Mouse (Mus musculus) embryo, embryonic 10.5 days (tissue): ENCODE data around the gene Pard6b.

Experiments used
- DNase-seq: peaks from one replicate; pipeline ENCODE4 v3.0.0-alpha.2; 2015; ENCODE audit warnings: low spot score

Pard6b gene

DNA sequence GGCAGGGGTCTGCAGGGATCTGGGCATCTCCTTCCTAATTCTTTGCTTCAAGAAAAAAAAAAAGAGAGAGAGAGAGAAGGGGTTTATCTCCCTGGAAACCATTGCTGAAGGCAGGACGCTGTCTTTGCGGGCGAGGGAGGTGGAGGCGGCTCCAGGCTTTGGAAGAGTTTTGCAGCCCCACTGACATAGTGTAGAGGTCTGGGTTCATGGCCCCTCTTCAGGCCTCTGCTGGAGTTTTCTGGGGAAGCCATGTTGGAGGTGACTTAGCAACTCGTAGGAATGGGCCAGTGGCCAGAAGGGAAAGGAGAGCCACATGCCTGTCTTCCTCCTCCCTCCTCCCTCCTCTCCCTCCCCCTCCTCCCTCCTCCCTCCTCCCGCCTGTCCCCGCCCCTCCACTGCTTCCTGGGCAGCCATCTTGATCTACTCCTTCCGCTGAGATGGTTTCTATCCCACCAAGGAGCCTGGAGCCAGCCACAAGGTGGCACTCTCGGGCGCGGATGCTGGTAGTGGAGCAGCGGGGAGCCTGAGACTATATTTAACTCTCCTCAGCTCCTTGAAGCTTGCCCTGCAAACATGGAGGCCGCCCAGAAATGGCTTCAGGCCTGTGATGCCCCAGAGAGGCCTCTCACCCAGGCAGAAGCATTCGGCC lies 47.5 kb downstream of the Pard6b start:
- peak; percentile 94 for DNase-seq

DNA sequence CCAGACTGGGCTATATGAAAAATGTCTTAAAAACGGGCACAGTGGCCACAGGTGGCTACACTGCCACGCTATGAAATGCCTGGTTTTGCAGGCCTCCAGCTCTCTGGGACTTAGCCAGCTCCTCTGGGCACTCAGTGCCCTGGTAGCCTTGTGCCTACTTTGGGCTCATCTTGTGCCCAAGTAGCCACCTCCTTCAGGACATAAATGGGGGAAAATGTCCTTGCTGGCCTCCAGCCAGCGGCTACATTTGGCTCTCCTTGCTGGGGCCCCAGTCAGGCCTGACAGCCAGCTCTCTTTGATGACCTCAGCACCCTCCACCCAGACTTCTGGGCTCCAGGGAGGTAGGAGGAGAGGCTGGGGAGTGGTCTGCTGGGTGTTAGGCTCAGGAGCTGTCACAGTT lies 49.2 kb downstream of the Pard6b start:
- DNase-seq = no peak

DNA sequence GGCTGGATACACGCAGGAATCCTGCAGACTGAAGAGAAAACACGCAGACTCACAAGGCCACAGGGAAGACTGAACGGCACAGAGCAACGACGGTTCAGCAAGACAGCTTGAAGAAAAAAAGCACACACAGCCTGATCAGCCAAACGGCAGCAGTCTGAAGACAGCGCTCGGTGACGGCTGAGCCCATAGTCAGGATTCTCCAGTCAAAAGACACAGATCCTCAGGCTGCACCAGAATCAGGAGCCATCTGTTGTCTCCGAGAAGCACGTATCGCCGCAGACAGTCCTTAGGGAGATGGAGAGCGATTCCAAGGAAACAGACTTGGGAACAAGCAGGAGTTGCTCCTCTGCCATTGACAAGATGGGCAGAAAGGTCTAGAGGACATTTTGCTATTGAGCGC lies 56.4 kb downstream of the Pard6b start:
- no peak for DNase-seq

DNA sequence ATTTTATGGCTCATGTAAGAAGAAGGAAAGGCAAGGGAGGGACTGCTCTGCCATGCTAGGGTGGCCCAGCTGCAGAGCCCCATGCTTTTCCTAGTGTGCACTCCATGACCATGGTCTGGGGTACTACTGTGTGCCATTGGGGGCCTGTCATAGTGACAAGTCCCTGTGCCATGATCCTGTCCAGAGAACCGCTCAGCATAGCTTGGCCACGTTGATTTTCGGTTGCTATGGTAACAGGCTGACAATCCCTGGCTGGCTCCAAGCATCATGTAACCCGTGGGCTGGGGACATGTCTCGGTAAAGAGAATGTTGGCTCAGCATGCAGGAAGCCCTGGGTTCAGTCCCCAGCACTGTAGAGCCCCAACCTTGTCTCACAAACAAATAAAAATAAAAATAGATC lies 63.0 kb downstream of the Pard6b start:
- DNase-seq = peak; percentile 48

DNA sequence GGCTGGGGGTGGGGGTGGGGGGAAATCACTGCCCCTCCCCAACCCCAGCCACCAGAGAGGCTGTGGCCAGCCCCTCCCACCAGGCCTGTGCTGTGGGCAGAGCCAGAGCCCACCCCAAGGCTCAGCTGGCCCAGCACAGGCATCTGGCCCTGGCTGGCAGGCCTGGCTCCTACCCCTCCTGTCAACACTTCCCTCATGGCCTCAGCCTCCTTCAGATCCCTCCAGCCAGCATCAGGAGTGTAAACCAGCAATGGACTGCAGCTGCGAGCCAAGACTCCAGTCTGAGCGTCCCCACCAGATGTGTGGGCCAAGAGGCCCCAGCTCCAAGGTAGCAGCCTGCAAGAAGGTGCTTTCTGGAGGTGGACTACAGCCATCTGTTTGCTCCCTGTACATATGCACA lies 64.6 kb downstream of the Pard6b start:
- DNase-seq = no peak

DNA sequence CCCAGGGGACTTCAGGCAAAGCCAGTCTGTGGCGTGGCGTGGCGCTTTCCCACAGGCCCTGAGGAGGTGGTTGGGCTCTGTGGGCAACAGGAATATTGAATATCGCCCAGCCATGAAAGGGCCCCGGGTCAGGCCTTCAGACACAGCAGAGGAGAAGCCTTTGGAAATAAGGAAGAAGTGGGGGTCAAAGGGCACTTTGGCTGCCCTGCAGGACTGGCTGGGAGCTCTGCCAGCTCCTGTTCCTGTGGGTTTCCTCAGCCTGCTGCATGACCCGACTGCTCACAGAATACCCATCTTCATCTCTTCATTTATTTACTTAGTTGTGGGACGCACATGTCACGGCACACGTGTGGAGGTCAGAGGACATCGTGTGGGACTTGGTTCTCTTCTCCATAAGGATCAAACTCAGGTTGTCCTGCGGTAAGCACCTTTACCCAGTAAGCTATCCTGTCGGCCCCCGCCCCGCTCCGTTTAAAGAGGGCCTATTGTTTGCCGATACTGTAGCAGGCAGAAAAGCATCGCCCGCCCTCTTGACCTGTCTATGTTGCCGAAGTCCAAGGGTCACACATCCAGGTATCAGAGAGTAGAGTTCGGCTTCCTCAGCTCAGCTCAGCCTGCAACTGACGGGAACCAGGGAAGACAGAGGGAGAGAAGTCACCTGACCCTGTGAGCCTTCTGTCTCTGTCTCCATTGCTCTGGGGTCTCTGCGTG lies 67.1 kb downstream of the Pard6b start:
- DNase-seq = no peak

DNA sequence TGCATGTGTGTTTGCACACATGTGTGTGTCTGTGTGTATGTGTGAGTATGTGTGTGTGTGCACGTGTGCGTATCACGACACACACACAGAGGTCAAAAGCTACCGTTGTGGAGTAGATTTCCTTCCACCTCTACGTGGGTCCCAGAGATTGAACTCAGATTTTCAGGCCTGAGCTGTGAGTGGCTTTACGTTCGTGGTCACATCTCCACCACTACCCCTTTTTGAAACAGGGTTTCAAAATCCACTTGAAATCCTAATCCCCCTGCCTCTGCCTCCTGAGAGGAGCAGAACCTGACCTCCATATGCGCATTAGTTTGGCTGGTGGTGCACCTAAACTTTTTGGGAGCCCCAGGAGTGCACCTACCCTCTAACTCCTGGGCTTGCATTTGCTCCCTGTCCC lies 68.4 kb downstream of the Pard6b start:
- DNase-seq = no peak
